Mouse (Mus musculus) heart, postnatal 0 days (tissue): Measurements from ENCODE around the gene Obp2a.

ENCODE experiments used
- CTCF ChIP-seq: IDR thresholded peaks from 2 replicates; pipeline ENCODE4 v1.5.1; 2016; ENCODE audit warnings: antibody characterized with exemption, control low read depth, low read depth
- EP300 ChIP-seq: IDR thresholded peaks from 2 replicates; pipeline ENCODE4 v1.6.1; 2016; ENCODE audit warnings: antibody characterized with exemption, low read depth

DNA sequence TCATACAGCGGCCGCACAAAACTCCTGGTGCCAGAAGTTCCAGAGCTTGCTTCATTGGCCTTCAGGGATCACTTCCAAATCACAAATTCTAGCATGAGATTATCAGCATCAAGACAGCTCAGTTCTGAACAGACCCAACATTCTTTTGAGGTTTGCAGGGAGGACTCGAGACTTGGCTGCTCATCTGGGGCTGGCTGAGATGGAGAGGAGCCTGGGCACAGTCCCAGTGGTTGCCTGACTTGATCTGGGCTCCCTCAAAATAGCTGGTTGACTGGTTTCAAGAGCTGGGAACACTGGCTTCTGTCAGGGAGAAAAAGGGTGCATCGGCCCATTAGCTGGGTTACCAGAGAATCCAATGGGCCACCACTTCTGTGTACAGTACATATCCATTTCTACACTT lies 43.2 kb upstream of the Obp2a start:
- TF ChIP-seq CTCF (no peak), EP300 (no peak)
